Mouse (Mus musculus) hindbrain, embryonic 11.5 days (tissue): ENCODE data around the gene Itpkb. TPM values are rescaled to one million over a fixed set of nuclear protein-coding genes. Genes with fewer than 3 reads are reported as not detected.

Source experiments
- ATAC-seq: fragments of 200-750 bp; cut with Nextera tagmentation; 2 replicates; pipeline ENCODE4 v1.8.0; 2017; ENCODE audit warnings: mild to moderate bottlenecking, moderate TSS enrichment, moderate library complexity; ENCODE audit not compliant: low FRiP score
- DNase-seq: peaks from one replicate; pipeline ENCODE4 v3.0.0-alpha.2; 2015; ENCODE audit warnings: low spot score
- H3K27ac ChIP-seq: fragments of 300-500 bp; sonication (generic); 2 replicates; pipeline ENCODE4 v1.5.1; 2014; ENCODE audit warnings: mild to moderate bottlenecking, low read depth, low read length
- H3K27me3 ChIP-seq: fragments of 300-500 bp; sonication (generic); 2 replicates; pipeline ENCODE4 v1.6.1; 2014; ENCODE audit warnings: mild to moderate bottlenecking, low read length, moderate library complexity, mixed read lengths; ENCODE audit not compliant: control insufficient read depth, insufficient read depth
- H3K36me3 ChIP-seq: fragments of 300-500 bp; sonication (generic); 2 replicates; pipeline ENCODE4 v1.6.1; 2014; ENCODE audit warnings: mild to moderate bottlenecking, low read length, moderate library complexity, mixed read lengths; ENCODE audit not compliant: control insufficient read depth, insufficient read depth
- H3K4me1 ChIP-seq: fragments of 300-500 bp; sonication (generic); replicated peaks from 2 replicates; pipeline ENCODE4 v1.6.1; 2014; ENCODE audit warnings: low read length, mixed read lengths; ENCODE audit not compliant: control insufficient read depth, insufficient read depth
- H3K4me2 ChIP-seq: fragments of 300-500 bp; sonication (generic); replicated peaks from 2 replicates; pipeline ENCODE4 v1.6.1; 2014; ENCODE audit warnings: mild to moderate bottlenecking, low read depth, low read length
- H3K4me3 ChIP-seq: fragments of 300-500 bp; sonication (generic); 2 replicates; pipeline ENCODE4 v1.5.1; 2014; ENCODE audit warnings: low read depth, low read length
- H3K9ac ChIP-seq: fragments of 300-500 bp; sonication (generic); 2 replicates; pipeline ENCODE4 v1.6.1; 2014; ENCODE audit warnings: low read depth, low read length
- H3K9me3 ChIP-seq: fragments of 300-500 bp; sonication (generic); 2 replicates; pipeline ENCODE4 v1.6.1; 2016; ENCODE audit warnings: low read length; ENCODE audit not compliant: control insufficient read depth
- WGBS: fragments of 180-500 bp; shearing (Covaris S2); extraction: QIAGEN DNeasy Blood & Tissue Kit; methylation state at CpG from one replicate; pipeline ENCODE4 v1.1.7; 2014; 5-methylcytosine and 5-hydroxymethylcytosine counted together
- polyA plus RNA-seq: library from polyadenylated mRNA; unstranded; fragments of >200 nt; fragmentation: Nextera tagmentation; extraction: Ambion mirVana; gene quantifications from 2 replicates; pipeline ENCODE4 v1.2.1, GENCODE M21; 2014

Itpkb gene
- polyA plus RNA-seq, 1 experiment from 2014 or later, result 4.3 TPM

GRCm38 (mm10) chr1:180345098-180345497 lies 14.8 kb downstream of the Itpkb start:
- ATAC-seq, result no peak
- Histone ChIP-seq H3K4me1 (no peaks in the 10 kb centered on the region), H3K27ac (no peak overlapping the region), H3K9ac (no peak overlapping the region), H3K27me3 (no peaks in the 10 kb centered on the region), H3K4me2 (no peak overlapping the region), H3K4me3 (no peak overlapping the region), H3K9me3 (no peaks in the 10 kb centered on the region), H3K36me3 (no peaks in the 10 kb centered on the region)
- 90% methylated on average over 5 of the region's 5 CpGs for WGBS
- DNase-seq, result no peak

DNA sequence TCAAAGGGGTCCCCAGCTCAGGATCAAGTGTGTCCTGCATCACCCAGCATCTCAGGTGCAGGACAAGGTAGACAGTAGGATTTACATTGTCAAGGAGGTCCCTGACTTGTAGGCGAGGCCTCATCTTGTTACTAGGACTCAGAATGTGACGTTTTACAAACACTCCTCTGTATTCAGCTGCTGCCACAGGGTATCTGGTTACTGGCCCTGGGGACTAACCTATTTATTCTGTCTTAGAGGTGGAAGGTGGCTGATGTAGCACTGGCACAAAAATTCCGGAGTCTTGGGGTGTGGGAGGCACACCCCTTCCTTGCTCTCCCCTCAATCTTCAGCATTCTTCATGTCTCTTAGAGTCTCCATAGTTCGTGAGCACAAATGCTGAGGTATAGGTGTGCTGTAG lies 16.8 kb downstream of the Itpkb start:
- no peaks in the 10 kb centered on the region for H3K9me3 ChIP-seq
- H3K4me1 ChIP-seq, result no peaks in the 10 kb centered on the region
- no peaks in the 10 kb centered on the region for H3K36me3 ChIP-seq
- H3K27ac ChIP-seq, result no peak overlapping the region
- no peak overlapping the region for H3K9ac ChIP-seq
- 64% methylated on average over 4 of the region's 4 CpGs for WGBS
- DNase-seq, result no peak
- ATAC-seq, result no peak
- no peak overlapping the region for H3K4me2 ChIP-seq
- H3K27me3 ChIP-seq, result no peaks in the 10 kb centered on the region
- H3K4me3 ChIP-seq, result no peak overlapping the region

DNA sequence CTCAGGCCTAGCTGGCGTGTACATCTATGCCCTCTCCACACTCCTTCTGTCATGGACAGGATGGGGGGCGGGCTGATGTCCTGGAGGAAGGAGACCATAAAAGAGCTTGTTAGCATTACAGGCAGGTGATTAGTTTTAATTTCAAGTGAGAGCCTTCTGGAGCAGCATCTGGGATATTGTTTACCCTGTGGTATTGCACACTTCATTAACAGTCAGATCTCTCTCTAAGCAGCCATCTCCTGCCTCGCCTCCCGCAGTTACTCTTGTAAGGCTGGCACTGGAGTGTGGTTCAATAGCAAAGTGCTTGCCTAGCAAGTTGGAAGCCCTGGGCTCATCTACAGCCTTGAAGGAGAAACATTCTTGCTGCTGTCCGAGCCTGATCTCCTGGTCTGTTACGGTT lies 17.6 kb downstream of the Itpkb start:
- Histone ChIP-seq H3K9me3 (no peaks in the 10 kb centered on the region), H3K4me2 (no peak overlapping the region), H3K4me3 (no peak overlapping the region), H3K36me3 (no peaks in the 10 kb centered on the region), H3K27me3 (no peaks in the 10 kb centered on the region), H3K4me1 (no peaks in the 10 kb centered on the region), H3K27ac (no peak overlapping the region), H3K9ac (no peak overlapping the region)
- no peak for DNase-seq
- ATAC-seq, result no peak
- WGBS, result 80% methylated on average over 6 of the region's 6 CpGs

DNA sequence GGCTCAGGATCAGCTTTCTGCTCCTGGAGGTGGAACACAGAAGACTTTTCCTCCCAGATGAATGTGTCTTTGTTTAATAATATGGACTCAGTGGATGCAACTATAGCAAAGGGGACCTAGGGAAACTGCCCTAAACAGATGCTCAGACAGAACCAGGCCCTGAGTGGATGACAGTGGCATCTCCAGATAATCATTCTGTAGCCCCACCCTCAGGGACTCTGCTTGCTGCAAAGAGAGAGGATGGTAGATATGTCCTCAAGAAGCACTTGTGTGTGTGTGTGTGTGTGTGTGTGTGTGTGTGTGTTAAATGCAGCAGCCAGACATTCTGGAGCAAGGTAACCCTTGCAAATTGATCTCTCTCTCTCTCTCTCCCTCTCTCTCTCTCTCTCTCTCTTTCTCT lies 18.8 kb downstream of the Itpkb start:
- ATAC-seq (no peak), DNase-seq (no peak)
- Histone ChIP-seq H3K4me1 (no peaks in the 10 kb centered on the region), H3K4me3 (no peak overlapping the region), H3K27me3 (no peaks in the 10 kb centered on the region), H3K36me3 (no peaks in the 10 kb centered on the region), H3K27ac (no peak overlapping the region), H3K9me3 (no peaks in the 10 kb centered on the region), H3K4me2 (no peak overlapping the region), H3K9ac (no peak overlapping the region)

DNA sequence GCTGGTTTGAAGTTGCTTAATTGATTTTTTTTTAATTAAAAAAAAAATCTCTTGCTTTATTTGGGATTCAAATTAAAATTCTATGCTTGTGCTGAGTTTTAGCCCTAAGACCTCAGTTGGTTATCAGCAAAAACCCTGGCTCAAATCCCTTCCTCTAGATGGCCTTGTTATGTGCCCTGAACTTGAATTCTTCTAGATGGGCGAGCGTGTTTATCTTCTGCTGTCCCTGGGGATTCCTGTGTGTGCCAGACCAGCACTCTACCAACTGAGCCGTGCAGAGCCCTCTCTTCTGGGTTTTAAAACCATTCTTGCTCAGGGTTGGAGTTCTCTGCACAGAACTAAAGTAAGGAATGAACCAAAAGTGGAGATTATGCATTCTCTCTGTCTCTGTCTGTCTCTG lies 22.0 kb downstream of the Itpkb start:
- ATAC-seq (no peak), DNase-seq (no peak)
- Histone ChIP-seq H3K27me3 (no peaks in the 10 kb centered on the region), H3K4me3 (no peak overlapping the region), H3K9ac (no peak overlapping the region), H3K4me2 (no peak overlapping the region), H3K9me3 (no peaks in the 10 kb centered on the region), H3K4me1 (no peaks in the 10 kb centered on the region), H3K36me3 (no peaks in the 10 kb centered on the region), H3K27ac (no peak overlapping the region)
- 69% methylated on average over 3 of the region's 3 CpGs for WGBS

- no peak overlapping the region for H3K9ac ChIP-seq
- no peak overlapping the region for H3K27ac ChIP-seq
- no peak for DNase-seq
- H3K4me2 ChIP-seq, result no peak overlapping the region
- no peaks in the 10 kb centered on the region for H3K27me3 ChIP-seq
- no peak overlapping the region for H3K4me3 ChIP-seq
- H3K36me3 ChIP-seq, result no peaks in the 10 kb centered on the region
- 86% methylated on average over 4 of the region's 4 CpGs for WGBS
- no peak for ATAC-seq
- no peaks in the 10 kb centered on the region for H3K4me1 ChIP-seq
- H3K9me3 ChIP-seq, result no peaks in the 10 kb centered on the region
Measured at GRCm38 (mm10) chr1:180354129-180354528, 23.8 kb downstream of the Itpkb start.

DNA sequence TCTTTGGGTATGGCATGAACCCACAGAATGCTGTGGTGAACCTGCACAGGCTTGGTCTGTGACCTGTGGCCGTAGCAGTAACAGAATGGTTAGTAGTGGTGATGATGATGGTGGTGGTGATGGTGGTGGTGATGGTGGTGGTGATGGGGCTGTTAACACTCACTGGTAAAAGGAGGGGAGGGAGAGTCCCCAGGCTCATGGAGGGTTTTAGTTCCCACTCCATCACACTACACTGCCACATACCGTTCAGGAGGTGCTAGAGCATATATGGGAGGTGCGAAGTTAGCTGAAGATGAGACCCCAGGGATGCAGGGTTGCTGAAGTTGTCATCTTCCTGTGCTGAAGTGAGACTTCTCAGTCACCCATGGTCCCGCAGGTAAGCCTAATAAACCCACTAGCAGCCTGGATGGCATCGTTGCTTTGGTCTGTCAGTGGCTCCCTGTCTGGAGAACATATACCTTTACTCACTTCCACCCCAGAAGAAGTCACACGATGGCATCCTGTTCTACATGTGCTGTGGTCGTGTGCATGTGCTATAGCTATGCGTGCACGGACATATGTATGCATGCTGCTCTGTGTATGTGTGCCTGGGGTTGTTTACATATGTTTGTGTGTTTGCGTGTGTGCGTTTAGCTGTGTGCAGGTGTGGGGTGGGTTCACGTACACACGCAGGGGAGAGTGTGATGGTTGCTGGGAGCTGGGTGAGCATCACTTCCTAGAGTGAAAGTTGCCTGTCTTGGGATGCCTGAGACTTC lies 24.9 kb downstream of the Itpkb start:
- no peak overlapping the region for H3K27ac ChIP-seq
- H3K27me3 ChIP-seq, result no peaks in the 10 kb centered on the region
- no peak overlapping the region for H3K9ac ChIP-seq
- H3K4me1 ChIP-seq, result no peaks in the 10 kb centered on the region
- no peak for DNase-seq
- H3K9me3 ChIP-seq, result no peaks in the 10 kb centered on the region
- WGBS, result 88% methylated on average over 13 of the region's 13 CpGs
- no peaks in the 10 kb centered on the region for H3K36me3 ChIP-seq
- ATAC-seq, result no peak
- H3K4me3 ChIP-seq, result no peak overlapping the region
- H3K4me2 ChIP-seq, result no peak overlapping the region

DNA sequence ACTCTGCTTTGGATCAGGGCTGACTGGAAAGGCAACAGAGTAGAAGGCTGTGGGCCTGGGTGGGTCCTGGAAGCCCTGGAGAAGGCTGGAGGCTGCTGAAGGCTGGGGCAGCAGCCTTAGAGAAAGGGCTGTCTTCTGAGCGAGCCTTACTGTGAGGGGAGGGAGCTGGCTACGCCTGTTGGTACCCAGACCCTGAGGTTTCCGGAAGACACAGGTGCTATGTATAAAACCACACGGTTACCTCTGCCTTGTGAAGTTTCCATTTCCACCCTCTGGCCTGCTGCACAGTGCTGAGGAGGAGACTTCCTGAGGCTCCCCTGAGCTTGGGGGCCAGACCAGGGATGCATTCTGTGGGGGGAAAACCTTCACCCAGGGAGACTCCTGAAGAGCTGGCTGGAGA lies 25.9 kb downstream of the Itpkb start:
- 76% methylated on average over 4 of the region's 4 CpGs for WGBS
- ATAC-seq (no peak), DNase-seq (no peak)
- Histone ChIP-seq H3K9ac (no peak overlapping the region), H3K36me3 (no peaks in the 10 kb centered on the region), H3K27ac (no peak overlapping the region), H3K27me3 (no peaks in the 10 kb centered on the region), H3K4me1 (no peaks in the 10 kb centered on the region), H3K9me3 (no peaks in the 10 kb centered on the region), H3K4me2 (no peak overlapping the region), H3K4me3 (no peak overlapping the region)

DNA sequence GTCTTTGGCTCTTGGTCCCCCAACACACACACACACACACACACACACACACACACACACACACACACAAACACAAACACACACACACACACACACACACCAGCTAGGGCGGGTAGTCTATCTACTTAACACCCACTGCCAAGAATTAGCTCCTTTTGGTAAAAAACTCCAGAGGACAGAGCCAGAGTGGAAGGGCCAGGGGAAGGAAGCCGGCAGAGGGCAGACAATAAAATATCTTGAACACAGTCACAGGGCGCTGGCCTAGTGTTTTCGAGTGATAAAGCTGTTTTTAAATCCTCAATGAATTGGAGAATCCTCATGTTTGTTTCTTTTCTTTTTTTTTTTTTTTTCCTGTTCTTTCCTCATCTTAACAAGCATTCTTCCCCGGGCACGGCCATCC lies 26.6 kb downstream of the Itpkb start:
- H3K4me3 ChIP-seq, result no peak overlapping the region
- DNase-seq (no peak), ATAC-seq (no peak)
- no peaks in the 10 kb centered on the region for H3K9me3 ChIP-seq
- no peak overlapping the region for H3K4me2 ChIP-seq
- WGBS, result 83% methylated on average over 6 of the region's 6 CpGs
- H3K27ac ChIP-seq, result no peak overlapping the region
- H3K9ac ChIP-seq, result no peak overlapping the region
- H3K27me3 ChIP-seq, result no peaks in the 10 kb centered on the region
- H3K36me3 ChIP-seq, result no peaks in the 10 kb centered on the region
- no peaks in the 10 kb centered on the region for H3K4me1 ChIP-seq
